Mouse (Mus musculus) testis, postnatal 14 days (tissue): Measurements from ENCODE around the gene Clstn1.

Experiments
- DNase-seq: peaks from one replicate; pipeline ENCODE4 v3.0.0; 2021; ENCODE audit warnings: low spot score

Clstn1 gene

GRCm38 (mm10) chr4:149675378-149676261, 89.4 kb downstream of the Clstn1 start:
- peak; percentile 68 for DNase-seq

GRCm38 (mm10) chr4:149678006-149678405, 91.7 kb downstream of the Clstn1 start:
- DNase-seq, result no peak

- DNase-seq, result no peak
Observed at GRCm38 (mm10) chr4:149679056-149679770, 92.9 kb downstream of the Clstn1 start.

DNA sequence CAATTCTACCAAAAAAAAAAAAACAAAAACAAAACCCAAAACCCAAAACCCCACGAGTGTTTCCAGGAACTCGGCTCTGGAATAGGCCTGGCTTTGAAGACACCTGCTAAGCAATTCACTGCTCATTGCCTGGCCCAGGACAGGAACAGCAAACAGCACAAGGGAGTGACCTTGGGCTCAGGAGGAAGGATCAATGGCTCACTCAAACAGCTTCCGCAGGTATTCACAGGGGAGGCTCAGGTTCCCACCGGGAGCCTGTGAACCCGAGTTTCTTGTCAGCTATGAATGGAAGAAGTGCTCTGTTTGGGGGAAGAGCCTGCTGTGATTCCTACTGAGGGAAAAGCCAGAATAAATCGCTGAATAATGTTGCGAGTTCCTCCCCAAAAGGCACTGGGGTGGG, 97.6 kb downstream of the Clstn1 start:
- DNase-seq, result no peak

- no peak for DNase-seq
Observed at GRCm38 (mm10) chr4:149684841-149685623, 98.8 kb downstream of the Clstn1 start.

DNA sequence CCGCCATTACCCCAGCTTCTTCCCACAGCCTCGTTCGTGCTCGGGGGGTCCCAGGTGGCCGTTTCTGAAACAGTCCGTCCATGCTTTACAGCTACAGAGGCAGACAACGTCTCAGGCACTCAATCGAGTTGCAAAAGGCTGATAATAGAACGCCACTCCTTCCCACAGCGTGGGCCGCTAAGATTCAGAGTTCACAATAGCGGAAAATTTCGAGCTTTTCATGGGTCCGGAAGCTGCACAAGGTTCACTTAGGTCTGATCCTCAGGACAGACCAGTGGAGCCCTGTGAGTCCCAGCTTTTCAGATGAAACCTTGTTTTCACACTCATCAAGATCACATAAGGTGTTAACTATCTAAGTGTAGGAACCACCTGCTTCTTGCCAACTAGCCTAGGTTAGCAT, 102.6 kb downstream of the Clstn1 start:
- DNase-seq, result no peak

DNA sequence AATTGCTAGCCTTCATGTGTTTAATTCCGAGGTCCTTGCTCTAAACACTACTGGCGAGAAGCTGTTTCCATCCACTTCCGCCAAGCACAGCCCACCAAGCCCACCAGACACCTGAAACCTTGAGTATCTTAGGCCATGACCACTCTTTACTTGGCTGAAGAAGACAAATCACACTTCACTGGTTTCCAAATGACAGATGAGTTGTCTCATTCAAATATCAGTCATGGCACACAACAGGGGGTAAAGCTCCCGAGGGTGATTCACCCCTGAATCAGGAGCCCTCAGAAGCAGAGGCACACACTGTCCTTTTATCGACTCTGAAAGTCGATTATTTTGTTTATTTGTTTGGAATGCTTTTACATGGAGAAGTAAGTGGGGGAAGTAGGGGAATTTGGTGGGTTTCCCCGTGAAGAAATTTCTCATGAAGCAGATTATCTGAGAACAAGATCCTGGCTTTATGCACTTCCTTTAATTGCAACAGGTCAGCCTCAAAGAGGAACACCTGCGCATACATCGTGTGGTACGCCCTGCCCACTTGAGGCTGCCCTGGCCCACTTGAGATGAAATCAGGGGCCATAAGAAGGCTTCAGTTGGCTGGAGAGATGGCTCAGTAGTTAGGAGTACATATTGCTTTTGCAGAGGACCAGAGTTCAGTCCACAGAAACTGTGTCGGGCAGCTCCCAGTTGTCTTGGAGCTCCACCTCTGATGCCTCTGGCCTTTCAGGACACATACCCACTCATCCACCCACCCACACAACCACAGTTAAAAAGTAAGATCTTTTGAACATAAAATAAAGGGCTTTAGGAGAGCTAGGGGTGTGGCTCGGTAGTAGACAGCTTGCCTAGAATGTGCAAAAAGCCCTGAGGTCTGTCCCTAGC, 103.8 kb downstream of the Clstn1 start:
- DNase-seq, result no peak

DNA sequence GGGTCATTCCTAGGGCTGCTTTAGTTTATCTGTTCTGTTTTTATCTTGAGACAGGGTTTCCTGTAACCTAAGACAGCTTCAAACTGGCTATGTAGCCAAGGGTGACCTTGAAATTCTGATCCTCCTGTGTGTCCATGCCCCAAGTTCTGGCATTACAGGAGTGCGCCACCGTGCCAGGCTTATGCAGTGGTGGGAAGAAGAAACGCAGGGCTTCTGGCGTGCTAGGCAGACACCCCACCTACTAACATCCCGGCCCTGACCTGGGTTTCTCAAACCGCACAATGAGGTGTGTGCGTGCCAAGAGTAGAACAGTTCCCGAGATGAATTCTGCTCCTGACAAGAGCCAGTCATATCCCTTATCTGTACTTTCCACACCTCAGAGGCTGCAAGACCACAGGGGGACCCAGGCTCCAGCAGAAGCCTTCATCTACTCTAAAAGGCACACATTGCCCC, 104.6 kb downstream of the Clstn1 start:
- no peak for DNase-seq

DNA sequence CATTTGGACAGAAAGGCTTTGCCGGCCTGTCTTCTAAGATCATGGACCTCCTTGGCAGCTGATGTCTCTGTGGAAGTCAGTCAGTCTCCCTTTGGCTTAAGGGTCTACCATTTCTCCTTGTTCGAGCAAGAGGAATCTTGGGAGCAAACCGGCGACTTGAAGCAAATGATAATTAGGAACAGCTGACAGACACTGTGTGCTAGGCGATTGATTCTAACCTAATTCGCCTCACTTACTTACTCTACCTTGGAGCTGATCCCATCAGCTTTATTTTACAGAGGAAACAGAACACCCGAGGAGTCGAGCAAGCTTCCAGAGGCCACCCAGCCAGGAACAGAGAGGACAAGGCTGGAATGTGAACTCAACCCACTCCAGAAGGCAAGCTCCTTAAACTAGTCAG, 105.1 kb downstream of the Clstn1 start:
- no peak for DNase-seq

DNA sequence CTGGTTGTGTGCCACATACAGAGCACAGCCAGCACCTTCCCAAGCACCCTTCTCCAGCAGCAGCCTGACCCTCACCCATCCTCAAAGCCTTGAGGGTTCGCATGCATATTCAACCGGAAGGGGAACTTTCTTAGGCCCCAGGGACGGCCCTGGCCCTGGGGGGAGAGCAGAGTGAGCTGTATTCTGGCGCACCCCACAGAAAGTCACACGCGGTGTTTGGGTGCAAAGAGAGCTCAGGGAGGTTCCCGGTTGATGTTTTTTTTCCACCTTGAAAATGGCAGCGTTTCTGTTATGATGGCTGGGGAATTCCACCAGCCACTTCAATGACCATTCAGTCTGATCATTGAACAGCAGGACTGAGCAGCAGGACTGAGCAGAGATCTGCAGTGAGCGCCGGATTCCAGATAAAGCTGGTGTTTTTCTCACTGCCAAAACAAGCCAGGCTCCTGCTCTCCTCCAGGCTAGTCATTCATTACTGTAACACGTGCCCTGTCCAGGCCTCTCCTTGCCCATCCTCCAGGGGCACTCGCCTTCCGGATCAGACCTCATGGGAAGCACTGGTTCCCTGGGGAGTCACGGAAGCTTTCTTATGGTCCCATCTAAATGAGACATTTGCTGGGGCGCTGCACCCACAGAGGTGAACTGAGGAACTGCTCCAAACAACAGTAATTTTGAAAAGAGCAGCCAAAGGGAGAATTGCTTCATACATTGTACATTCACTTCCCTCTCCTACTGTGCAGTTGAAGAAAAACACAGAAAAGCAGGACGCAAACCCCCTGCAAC, 110.1 kb downstream of the Clstn1 start:
- no peak for DNase-seq

- no peak for DNase-seq
Observed at GRCm38 (mm10) chr4:149697506-149698196, 111.4 kb downstream of the Clstn1 start.

GRCm38 (mm10) chr4:149698197-149698821, 112.0 kb downstream of the Clstn1 start:
- DNase-seq, result peak; percentile 43
